Mouse (Mus musculus) heart, postnatal 0 days (tissue): ENCODE data around the gene Kcnq1.

Source experiments
- CTCF ChIP-seq: IDR thresholded peaks from 2 replicates; pipeline ENCODE4 v1.5.1; 2016; ENCODE audit warnings: antibody characterized with exemption, control low read depth, low read depth
- EP300 ChIP-seq: IDR thresholded peaks from 2 replicates; pipeline ENCODE4 v1.6.1; 2016; ENCODE audit warnings: antibody characterized with exemption, low read depth

DNA sequence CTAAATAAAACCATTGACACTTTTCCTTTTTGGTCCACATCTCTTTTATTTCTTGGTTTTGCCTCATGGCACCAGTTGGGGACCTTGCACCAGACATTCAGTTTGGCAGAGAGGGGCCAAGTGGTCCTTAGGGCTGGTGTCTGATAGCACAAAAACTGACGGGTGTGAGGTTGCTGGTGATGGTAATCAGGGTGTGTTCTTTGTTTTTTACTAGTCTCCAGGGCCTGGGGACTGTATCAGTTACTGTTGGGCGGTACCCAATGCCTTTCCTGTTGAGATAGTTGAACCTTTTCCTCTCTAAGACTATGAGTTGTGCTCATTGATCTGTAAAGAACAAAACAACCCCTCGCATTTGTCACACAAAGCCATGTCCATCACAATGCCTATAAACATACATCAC lies 61.1 kb downstream of the Kcnq1 start:
- TF ChIP-seq CTCF (no peak), EP300 (no peak)
